Mouse (Mus musculus): ENCODE data around the gene Rem1. TPM values are rescaled to one million over a fixed set of nuclear protein-coding genes. Genes with fewer than 3 reads are reported as not detected.
A peak's percentile ranks its signal among the peaks of the same experiment; 100 is the strongest.

The Rem1 gene
- polyA plus RNA-seq (2014; fragmentation: Nextera tagmentation; extraction: Ambion mirVana), result 5.8 and 6.1 TPM in 2 replicates

GRCm38 (mm10) chr2:152626774-152627591 lies at the start of gene Rem1:
Gene Rem1, plus strand, starts transcription at chr2:152626951.
- peak within 1 kb of the TSS; percentile 94 for H3K4me2 ChIP-seq
- H3K27me3 ChIP-seq (ENCODE audit: control insufficient read depth, insufficient read depth, low read length), result peaks cover 33% of the 10 kb centered on the region
- peak within 1 kb of the TSS; percentile 65 for H3K9ac ChIP-seq (ENCODE audit: low read depth, low read length)
- ATAC-seq (replicated peaks; ENCODE audit: insufficient number of reproducible peaks, low FRiP score, low TSS enrichment), result peak; percentile 33; the same call in 1 of the 2 replicates
- no peak within 1 kb of the TSS for H3K27ac ChIP-seq (ENCODE audit: low read depth, low read length)
- no peaks in the 10 kb centered on the region; the same call in 1 of the 2 replicates for H3K4me1 ChIP-seq (ENCODE audit: control insufficient read depth, insufficient read depth, low read length)
- H3K4me3 ChIP-seq (ENCODE audit: low read depth, low read length), result peak within 1 kb of the TSS; percentile 51
- no peaks in the 10 kb centered on the region for H3K36me3 ChIP-seq (ENCODE audit: control insufficient read depth, insufficient read depth, low read length)
- H3K9me3 ChIP-seq (replicated peaks; ENCODE audit: control insufficient read depth, low read length), result no peaks in the 10 kb centered on the region
- 1% methylated on average over 59 of the region's 59 CpGs for WGBS (ENCODE audit: insufficient replicate concordance)

GRCm38 (mm10) chr2:152580107-152580506 lies 46.6 kb upstream of the Rem1 start, which contains the start of gene Defb19:
Gene Defb19, minus strand, starts transcription at chr2:152580312.
- Histone ChIP-seq H3K9me3 (replicated peaks; ENCODE audit: control insufficient read depth, low read length) (no peaks in the 10 kb centered on the region), H3K9ac (ENCODE audit: low read depth, low read length) (no peak within 1 kb of the TSS), H3K27me3 (ENCODE audit: control insufficient read depth, insufficient read depth, low read length) (no peaks in the 10 kb centered on the region), H3K4me2 (no peak within 1 kb of the TSS), H3K4me1 (ENCODE audit: control insufficient read depth, insufficient read depth, low read length) (peaks cover 6% of the 10 kb centered on the region), H3K27ac (ENCODE audit: low read depth, low read length) (no peak within 1 kb of the TSS), H3K4me3 (ENCODE audit: low read depth, low read length) (no peak within 1 kb of the TSS), H3K36me3 (ENCODE audit: control insufficient read depth, insufficient read depth, low read length) (no peaks in the 10 kb centered on the region)
- WGBS (ENCODE audit: insufficient replicate concordance), result 49% methylated on average over 7 of the region's 7 CpGs
- ATAC-seq (replicated peaks; ENCODE audit: insufficient number of reproducible peaks, low FRiP score, low TSS enrichment), result no peak

DNA sequence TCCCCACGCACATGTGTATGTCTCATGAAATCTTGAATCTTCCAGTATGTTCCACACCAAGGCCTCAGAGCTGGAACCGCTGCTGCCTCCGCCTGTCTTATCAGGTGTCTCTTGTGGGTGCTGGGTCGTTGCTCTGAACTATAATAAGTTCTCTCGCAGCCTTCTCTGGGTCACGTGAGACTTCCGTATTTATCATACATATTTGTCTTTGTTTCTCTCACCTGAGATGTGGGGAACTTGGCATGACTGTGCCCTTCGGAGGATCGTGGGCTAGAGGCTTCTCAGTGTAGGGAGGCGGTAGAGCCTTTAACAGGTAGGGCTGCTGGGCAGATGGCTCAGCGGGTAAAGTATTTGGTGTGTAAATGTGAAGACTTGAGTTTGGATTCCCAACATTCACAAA lies 46.1 kb upstream of the Rem1 start:
- H3K27ac ChIP-seq (ENCODE audit: low read depth, low read length), result no peak overlapping the region
- H3K9ac ChIP-seq (ENCODE audit: low read depth, low read length), result no peak overlapping the region
- H3K4me2 ChIP-seq, result no peak overlapping the region
- H3K9me3 ChIP-seq (replicated peaks; ENCODE audit: control insufficient read depth, low read length), result no peaks in the 10 kb centered on the region
- no peak overlapping the region for H3K4me3 ChIP-seq (ENCODE audit: low read depth, low read length)
- 63% methylated on average over 11 of the region's 11 CpGs for WGBS (ENCODE audit: insufficient replicate concordance)
- H3K4me1 ChIP-seq (ENCODE audit: control insufficient read depth, insufficient read depth, low read length), result peaks cover 6% of the 10 kb centered on the region
- no peaks in the 10 kb centered on the region for H3K36me3 ChIP-seq (ENCODE audit: control insufficient read depth, insufficient read depth, low read length)
- ATAC-seq (replicated peaks; ENCODE audit: insufficient number of reproducible peaks, low FRiP score, low TSS enrichment), result no peak
- no peaks in the 10 kb centered on the region for H3K27me3 ChIP-seq (ENCODE audit: control insufficient read depth, insufficient read depth, low read length)

DNA sequence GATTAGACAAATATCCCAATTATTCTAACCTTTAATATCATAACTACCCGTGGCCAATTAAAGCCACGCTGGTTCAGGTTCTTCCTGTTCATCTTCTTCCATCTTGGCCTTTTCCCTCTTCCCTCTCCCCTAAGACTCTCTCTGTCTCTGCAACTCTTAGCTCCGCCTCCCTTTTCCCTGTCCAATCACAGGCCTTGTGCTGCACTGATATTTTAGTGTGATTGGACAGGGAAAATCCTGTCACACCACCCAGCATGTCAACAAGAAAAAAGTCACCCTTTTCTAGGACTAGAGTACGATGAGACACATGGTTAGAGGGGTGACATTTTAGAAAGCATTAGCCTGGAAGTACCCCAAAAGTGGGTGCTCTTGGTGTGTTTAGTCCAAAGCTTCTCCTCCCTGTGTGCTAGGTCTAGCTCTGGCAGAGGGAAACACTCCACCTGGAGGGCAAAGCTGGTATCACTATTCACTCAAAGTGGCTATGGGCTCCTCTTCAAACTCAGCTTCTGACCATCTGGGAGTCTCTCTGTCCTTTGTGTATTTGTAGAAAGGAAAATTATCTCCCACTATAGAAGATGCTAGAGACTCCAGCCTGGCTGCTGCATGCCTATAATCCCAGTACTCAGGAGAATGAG lies 39.7 kb upstream of the Rem1 start:
- Histone ChIP-seq H3K4me1 (ENCODE audit: control insufficient read depth, insufficient read depth, low read length) (no peaks in the 10 kb centered on the region), H3K27ac (ENCODE audit: low read depth, low read length) (no peak overlapping the region), H3K4me3 (ENCODE audit: low read depth, low read length) (no peak overlapping the region), H3K9ac (ENCODE audit: low read depth, low read length) (no peak overlapping the region), H3K9me3 (replicated peaks; ENCODE audit: control insufficient read depth, low read length) (no peaks in the 10 kb centered on the region), H3K36me3 (ENCODE audit: control insufficient read depth, insufficient read depth, low read length) (no peaks in the 10 kb centered on the region), H3K4me2 (no peak overlapping the region), H3K27me3 (ENCODE audit: control insufficient read depth, insufficient read depth, low read length) (no peaks in the 10 kb centered on the region)
- 66% methylated on average over 4 of the region's 4 CpGs for WGBS (ENCODE audit: insufficient replicate concordance)
- no peak for ATAC-seq (replicated peaks; ENCODE audit: insufficient number of reproducible peaks, low FRiP score, low TSS enrichment)

- WGBS (ENCODE audit: insufficient replicate concordance), result 49% methylated on average over 2 of the region's 2 CpGs
- no peak overlapping the region for H3K9ac ChIP-seq (ENCODE audit: low read depth, low read length)
Measured at GRCm38 (mm10) chr2:152588450-152588849, 38.3 kb upstream of the Rem1 start.

GRCm38 (mm10) chr2:152589021-152589420 lies 37.7 kb upstream of the Rem1 start:
- no peaks in the 10 kb centered on the region for H3K9me3 ChIP-seq (replicated peaks; ENCODE audit: control insufficient read depth, low read length)
- no peak overlapping the region for H3K4me3 ChIP-seq (ENCODE audit: low read depth, low read length)
- no peak overlapping the region for H3K9ac ChIP-seq (ENCODE audit: low read depth, low read length)
- H3K27me3 ChIP-seq (ENCODE audit: control insufficient read depth, insufficient read depth, low read length), result no peaks in the 10 kb centered on the region
- H3K4me2 ChIP-seq, result no peak overlapping the region
- no peaks in the 10 kb centered on the region for H3K4me1 ChIP-seq (ENCODE audit: control insufficient read depth, insufficient read depth, low read length)
- ATAC-seq (replicated peaks; ENCODE audit: insufficient number of reproducible peaks, low FRiP score, low TSS enrichment), result no peak
- H3K36me3 ChIP-seq (ENCODE audit: control insufficient read depth, insufficient read depth, low read length), result no peaks in the 10 kb centered on the region
- 51% methylated on average over 6 of the region's 6 CpGs for WGBS (ENCODE audit: insufficient replicate concordance)
- H3K27ac ChIP-seq (ENCODE audit: low read depth, low read length), result no peak overlapping the region

More at GRCm38 (mm10) chr2:152588450-152588849, 38.3 kb upstream of the Rem1 start:
- Histone ChIP-seq H3K27me3 (ENCODE audit: control insufficient read depth, insufficient read depth, low read length) (no peaks in the 10 kb centered on the region), H3K9me3 (replicated peaks; ENCODE audit: control insufficient read depth, low read length) (no peaks in the 10 kb centered on the region), H3K4me1 (ENCODE audit: control insufficient read depth, insufficient read depth, low read length) (no peaks in the 10 kb centered on the region), H3K36me3 (ENCODE audit: control insufficient read depth, insufficient read depth, low read length) (no peaks in the 10 kb centered on the region), H3K4me3 (ENCODE audit: low read depth, low read length) (no peak overlapping the region), H3K27ac (ENCODE audit: low read depth, low read length) (no peak overlapping the region), H3K4me2 (no peak overlapping the region)
- ATAC-seq (replicated peaks; ENCODE audit: insufficient number of reproducible peaks, low FRiP score, low TSS enrichment), result no peak

DNA sequence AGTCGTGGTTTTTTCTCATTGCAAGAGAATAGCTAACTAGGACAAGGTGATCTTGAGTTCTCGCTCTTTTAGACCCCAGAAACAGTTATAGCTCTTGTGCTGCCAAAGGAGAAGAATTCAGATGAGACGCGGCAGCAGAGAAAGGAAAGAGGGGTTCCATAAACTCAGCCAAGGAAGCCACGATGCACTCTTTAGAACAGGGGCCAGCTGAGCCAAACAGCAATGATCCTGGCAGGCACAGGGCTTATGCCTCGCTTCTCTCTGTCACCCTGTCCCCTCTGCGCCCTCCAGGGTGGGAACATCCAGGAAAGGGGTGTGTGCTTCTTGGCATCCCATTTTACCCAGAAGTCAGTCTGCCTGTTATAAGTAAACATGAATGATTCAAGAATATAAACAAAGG lies 27.5 kb upstream of the Rem1 start, which contains the start of gene Defb45:
TSS of gene Defb45 (minus strand) at position 101 of the 400 bp plus-strand sequence.
- no peak within 1 kb of the TSS for H3K9ac ChIP-seq (ENCODE audit: low read depth, low read length)
- H3K27ac ChIP-seq (ENCODE audit: low read depth, low read length), result no peak within 1 kb of the TSS
- H3K27me3 ChIP-seq (ENCODE audit: control insufficient read depth, insufficient read depth, low read length), result no peaks in the 10 kb centered on the region
- WGBS (ENCODE audit: insufficient replicate concordance), result 59% methylated on average over 7 of the region's 7 CpGs
- no peaks in the 10 kb centered on the region for H3K4me1 ChIP-seq (ENCODE audit: control insufficient read depth, insufficient read depth, low read length)
- H3K4me2 ChIP-seq, result no peak within 1 kb of the TSS
- no peak within 1 kb of the TSS for H3K4me3 ChIP-seq (ENCODE audit: low read depth, low read length)
- H3K9me3 ChIP-seq (replicated peaks; ENCODE audit: control insufficient read depth, low read length), result no peaks in the 10 kb centered on the region
- no peak for ATAC-seq (replicated peaks; ENCODE audit: insufficient number of reproducible peaks, low FRiP score, low TSS enrichment)
- H3K36me3 ChIP-seq (ENCODE audit: control insufficient read depth, insufficient read depth, low read length), result no peaks in the 10 kb centered on the region

DNA sequence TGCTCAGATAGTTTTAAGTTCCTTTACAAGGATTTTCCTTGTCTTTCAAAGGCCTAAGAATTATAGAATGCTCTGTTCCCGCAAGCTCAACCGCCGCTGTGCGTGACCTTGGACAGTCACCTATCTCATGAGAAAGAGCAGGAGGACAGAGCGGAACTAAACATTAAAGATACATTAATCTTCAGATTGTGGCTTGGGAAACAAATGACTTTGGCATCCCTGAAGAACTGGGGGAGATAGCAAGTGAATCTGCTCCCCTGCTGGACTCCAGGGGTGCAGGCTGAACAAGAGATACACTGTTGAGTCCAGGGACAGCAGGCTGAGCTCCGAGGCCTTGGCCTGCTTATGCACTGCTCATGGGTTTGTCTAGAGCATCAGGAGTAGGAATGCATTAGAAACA lies 26.7 kb upstream of the Rem1 start:
- Histone ChIP-seq H3K4me3 (ENCODE audit: low read depth, low read length) (no peak overlapping the region), H3K36me3 (ENCODE audit: control insufficient read depth, insufficient read depth, low read length) (no peaks in the 10 kb centered on the region), H3K9ac (ENCODE audit: low read depth, low read length) (no peak overlapping the region), H3K4me2 (no peak overlapping the region), H3K27me3 (ENCODE audit: control insufficient read depth, insufficient read depth, low read length) (no peaks in the 10 kb centered on the region), H3K27ac (ENCODE audit: low read depth, low read length) (no peak overlapping the region), H3K9me3 (replicated peaks; ENCODE audit: control insufficient read depth, low read length) (no peaks in the 10 kb centered on the region), H3K4me1 (ENCODE audit: control insufficient read depth, insufficient read depth, low read length) (no peaks in the 10 kb centered on the region)
- WGBS (ENCODE audit: insufficient replicate concordance), result 79% methylated on average over 6 of the region's 6 CpGs
- ATAC-seq (replicated peaks; ENCODE audit: insufficient number of reproducible peaks, low FRiP score, low TSS enrichment), result no peak

Data from heart, embryonic 11.5 days (tissue).